Mouse (Mus musculus) right cerebral cortex, adult 2 months (tissue): ENCODE results near the gene Dmrta2.

ENCODE experiments used
- DNase-seq, 2 experiments: peaks; one replicate each; pipeline ENCODE4 v3.0.0; 2021 to 2022; ENCODE audit warnings: low spot score in 2 of 2

The Dmrta2 gene

DNA sequence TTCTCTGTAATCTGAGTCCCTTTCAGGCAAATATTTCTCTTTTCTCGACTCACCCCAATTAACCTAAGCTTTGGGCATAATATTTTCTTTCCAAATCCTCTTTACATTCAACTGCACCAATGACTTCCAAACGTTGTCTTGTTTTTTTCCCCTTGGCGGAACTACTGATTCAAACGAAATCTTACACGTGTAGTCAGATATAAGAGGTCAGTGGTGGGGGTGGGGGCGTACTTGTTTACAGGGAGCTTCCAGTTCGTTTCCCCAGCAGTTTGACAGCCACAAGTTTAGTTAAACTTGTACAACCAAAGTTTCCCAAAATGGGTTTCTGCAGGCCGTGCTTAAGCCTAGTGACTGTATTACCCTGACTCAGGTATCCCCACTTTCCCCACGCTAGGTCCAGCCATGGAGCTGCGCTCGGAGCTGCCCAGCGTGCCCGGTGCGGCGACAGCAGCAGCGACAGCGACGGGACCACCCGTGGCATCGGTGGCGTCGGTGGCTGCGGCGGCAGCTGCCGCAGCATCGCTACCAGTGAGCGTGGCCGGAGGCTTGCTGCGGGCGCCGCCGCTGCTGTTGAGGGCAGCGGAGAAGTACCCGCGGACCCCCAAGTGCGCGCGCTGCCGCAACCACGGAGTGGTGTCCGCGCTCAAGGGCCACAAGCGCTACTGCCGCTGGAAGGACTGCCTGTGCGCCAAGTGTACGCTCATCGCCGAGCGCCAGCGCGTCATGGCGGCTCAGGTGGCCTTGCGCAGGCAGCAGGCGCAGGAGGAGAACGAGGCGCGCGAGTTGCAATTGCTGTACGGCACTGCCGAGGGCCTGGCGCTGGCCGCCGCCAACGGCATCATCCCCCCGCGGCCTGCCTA is 1.8 kb downstream of the Dmrta2 start:
- peak in 1 of 2 experiments; percentile 22 for DNase-seq

- DNase-seq: peak in 1 of 2 experiments; percentile 22
Measured at GRCm38 (mm10) chr4:109980321-109981082, 2.6 kb downstream of the Dmrta2 start.

DNA sequence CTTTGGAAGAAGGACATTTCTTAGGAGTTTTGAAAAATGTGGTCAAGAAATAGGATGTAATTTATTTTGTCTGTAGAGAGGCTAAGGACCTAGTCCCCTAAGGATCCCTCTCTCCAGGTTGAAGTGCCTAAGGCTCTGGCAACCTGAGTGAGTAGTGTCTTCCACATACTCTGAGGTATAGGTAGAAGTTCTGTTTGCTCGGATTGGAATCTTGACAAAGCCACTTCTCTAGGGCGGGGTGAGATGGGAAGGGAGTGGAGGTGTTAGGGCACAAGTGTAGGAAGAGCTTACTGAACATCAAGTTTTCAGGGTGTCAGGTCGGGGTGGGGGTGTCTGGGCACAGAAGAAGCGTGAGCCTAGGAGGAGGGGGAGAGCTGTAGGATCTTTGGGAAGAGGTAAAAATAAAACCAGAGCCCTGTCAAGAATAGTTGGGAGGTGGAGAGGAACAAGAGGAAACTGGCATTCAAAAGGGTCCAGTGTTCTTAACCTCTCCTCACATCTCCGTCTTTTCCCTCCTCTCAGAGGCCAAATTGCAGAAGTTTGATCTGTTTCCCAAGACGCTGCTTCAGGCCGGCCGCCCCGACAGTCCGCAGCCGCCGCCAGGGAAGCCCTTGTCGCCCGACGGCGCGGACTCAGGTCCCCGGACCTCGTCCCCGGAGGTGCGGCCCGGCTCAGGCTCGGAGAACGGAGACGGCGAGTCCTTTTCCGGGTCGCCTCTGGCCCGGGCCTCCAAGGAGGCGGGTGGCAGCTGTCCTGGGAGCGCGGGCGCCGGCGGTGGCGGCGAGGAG is 3.4 kb downstream of the Dmrta2 start:
- DNase-seq: no peak

DNA sequence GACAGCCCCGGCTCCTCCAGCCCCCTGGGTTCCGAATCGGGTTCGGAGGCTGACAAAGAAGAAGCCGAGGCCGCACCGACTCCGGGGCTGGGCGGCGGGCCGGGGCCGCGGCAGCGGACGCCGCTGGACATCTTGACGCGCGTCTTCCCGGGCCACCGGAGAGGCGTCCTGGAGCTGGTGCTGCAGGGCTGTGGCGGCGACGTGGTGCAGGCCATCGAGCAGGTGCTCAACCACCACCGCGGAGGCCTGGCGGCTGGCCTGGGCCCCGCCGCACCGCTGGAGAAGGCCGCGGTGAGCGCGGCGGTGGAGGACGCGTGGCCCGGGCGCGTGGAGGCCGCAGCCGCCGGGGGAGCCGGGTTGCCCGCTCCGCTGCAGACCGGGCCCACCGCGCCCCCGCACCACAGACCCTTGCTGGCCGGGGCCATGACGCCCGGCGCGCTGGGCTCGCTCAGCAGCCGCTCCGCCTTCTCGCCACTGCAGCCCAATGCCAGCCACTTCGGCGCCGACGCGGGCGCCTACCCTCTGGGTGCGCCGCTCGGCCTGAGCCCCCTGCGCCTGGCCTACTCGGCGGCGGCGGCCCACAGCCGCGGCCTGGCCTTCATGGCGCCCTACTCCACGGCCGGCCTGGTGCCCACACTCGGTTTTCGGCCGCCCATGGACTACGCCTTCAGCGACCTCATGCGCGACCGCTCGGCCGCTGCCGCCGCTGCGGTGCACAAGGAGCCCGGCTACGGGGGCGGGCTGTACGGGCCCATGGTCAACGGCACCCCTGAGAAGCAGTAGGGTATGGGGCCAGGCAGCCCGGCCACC is 4.2 kb downstream of the Dmrta2 start:
- no peak for DNase-seq

DNA sequence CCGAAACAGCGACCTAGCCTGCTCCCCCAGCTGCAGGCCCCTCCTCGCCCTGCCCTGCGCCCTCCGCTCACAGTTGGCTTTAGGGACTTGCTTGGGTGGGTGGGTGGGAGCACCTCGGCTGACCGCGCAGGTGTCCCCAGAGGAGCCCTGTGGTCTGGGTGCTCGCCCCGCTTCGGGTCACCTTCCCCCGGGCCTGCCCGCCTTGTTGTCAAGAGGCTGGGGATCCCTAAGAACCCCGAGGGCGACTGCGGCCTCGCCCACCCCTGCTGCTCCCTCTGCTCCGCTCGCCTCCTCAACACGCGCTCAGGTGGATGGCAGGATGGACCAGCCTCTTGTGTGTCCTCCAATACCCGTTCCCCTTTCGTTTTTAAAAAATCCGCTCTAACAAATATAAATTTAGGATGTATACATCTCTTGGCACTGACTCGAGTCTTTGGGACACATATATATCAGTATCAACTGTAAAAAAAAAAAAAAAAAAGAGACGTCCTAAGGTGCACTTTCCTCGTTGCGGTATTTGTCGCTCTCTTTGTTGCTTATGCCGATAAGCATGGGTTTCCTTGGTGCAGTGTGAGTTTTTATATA is 4.9 kb downstream of the Dmrta2 start:
- no peak for DNase-seq

DNA sequence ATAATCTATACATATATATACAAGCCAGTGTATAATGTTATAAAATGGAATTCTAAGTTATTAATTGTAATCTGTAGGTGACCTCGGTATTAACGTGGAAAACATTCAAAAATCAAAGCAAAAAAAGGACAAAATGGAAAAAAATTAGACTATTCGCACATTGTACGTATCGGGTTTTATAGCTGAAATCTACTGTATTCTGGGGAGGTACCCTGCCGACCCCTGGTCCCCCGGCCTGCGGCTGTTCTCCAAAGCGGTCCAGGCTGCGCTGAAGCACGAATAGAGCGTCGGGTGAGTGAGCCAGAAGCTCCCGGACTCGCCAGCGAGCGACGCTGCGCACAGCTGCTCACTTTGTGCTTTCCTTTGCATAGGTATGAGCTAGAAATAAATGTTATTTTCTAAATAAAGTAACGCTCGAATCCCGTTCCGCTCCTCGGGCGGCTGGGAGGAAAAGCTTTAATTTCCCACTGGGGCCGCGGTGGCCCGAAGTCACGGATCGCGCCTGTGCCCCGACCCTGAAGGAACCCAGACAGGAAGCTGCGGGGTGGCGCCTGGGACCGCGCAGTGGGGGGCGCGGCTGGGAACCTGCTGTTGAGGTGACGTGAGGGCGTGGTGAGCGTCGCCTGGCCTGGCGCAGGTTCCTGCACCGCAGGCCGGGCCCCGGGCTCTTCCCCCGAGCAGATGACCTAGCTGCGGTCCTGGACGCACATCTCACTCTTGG is 5.6 kb downstream of the Dmrta2 start:
- DNase-seq: no peak

GRCm38 (mm10) chr4:109984011-109984411 is 6.2 kb downstream of the Dmrta2 start:
- DNase-seq: no peak

GRCm38 (mm10) chr4:109984496-109985423 is 6.9 kb downstream of the Dmrta2 start:
- no peak for DNase-seq

DNA sequence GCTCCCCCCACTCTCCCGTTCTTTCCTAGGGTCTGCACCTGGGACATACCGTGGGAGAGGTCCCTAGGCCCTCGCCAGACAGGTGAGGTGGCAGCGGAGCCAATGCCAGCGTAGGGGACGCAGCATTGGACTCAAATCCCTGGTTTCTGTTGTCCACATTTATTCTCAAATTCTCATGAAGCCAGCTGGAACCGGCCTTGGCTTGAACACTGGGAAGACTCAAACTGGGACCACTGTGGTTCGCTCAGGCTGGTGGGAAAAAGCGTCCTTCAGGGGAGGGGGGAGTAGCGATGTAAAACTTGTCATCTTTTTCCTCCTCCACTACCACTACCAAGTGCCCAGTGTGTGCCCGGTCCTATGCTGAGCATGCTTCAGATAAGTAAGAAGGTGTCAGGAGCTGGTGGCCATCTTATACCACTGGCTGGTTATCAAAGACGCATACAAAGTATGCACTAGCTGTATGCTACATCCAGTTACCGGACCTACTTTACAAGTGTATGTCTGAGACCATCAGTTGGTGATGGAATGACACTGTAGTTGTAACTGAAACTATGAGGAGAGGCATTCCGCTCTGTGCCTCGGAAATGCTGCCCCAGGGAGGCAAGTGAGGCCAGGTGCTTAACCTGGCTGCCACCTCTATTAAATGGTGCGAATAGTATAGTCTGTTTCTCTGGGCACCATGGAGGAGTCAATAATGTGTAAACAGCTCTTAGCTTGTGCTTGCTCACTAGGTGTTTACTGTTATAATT is 7.7 kb downstream of the Dmrta2 start:
- DNase-seq: no peak

DNA sequence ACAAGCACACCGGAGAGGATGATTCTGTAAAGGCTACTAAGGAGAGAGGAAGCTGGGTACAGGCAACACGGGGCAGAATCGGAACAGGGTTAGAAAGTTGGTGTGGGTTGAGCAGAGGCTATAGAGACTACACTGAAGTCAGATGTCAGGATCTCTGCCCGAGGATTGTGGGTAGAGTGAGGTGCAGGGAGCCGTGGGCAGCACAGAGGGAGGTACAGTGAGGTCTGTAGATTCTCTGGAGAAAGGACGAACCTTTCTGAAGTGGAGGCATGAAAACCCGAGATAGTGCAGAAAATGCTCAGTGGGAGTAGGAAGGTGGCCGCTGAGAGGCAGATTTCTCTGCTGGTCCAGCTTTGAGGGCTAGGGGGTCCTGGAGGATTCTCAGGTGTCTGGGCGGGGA is 8.4 kb downstream of the Dmrta2 start:
- no peak for DNase-seq

- DNase-seq: no peak
Measured at GRCm38 (mm10) chr4:109986748-109987355, 9.0 kb downstream of the Dmrta2 start.

DNA sequence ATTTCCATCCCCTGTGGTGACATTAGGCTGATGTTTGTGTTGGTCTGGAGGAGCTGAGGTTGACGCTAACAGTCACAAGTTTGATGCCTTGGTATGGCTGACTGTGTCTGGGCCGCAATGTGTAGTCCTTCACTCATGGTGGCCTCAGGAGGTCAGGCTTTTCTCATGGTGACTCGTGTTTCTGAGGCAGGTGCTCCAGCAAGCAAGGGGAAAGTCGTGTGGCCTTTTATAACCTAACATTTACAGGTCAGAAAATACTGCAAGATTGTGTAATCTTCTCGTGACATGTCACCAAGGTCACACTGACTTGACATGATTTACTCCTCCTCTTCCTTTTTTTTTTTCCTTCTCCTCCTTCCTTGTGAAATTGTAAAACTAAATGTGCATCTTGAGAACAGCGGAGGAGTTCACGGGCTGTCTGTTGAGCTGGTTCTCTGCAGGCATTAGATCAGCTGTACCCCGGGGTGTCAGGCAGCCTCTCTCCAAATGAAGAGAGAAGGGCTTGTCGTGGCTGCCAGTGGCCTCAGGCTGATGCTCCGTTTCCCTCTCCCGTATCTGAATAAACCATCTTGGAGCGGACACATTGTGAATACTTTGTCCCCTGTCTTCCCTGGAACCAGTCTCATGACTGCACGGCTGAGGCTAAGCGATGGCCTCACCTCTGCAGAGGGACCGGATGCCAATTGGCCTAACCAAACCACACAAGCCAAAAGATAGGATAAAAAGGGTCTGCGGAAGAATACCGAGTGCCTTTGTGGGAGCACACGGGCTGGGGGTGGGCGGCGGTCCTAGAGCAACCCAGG is 9.9 kb downstream of the Dmrta2 start:
- no peak for DNase-seq

GRCm38 (mm10) chr4:109988411-109988810 is 10.6 kb downstream of the Dmrta2 start:
- no peak for DNase-seq

DNA sequence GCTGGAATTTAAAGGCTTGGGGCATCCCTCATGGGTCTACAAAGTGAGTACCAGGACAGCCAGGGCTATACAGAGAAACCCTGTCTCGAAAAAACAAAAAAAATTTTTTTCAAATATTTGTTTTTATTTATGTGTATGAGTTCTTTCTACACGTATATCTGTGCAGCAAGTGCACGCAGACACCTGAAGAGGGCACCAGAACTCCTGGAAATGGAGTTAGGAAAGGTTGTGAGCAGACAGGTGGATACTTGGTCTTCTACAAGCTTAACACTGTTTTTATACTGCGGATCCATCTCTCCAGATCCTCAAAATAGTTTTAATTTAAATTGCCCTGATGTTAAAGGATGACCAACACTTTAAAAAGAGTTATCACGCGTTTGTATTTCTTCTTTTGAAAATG is 11.4 kb downstream of the Dmrta2 start:
- DNase-seq: no peak

DNA sequence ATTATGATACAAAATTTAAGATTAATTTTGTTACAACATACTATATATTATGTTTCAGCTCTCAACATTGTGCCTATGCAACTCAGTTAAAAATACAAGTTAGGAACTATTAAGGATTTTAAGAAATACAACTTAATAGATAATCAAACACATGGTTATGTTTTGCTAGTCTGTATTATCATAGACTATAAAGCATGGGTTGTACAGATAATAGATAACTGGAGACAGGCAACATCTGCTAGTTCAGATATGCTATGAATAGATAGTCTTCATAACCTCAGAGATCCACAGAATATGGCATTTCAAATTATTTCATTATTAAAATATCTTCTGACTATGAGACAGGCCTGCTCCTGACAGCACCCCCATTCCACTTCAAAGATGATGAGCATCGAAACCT is 28.2 kb downstream of the Dmrta2 start:
- DNase-seq: no peak

DNA sequence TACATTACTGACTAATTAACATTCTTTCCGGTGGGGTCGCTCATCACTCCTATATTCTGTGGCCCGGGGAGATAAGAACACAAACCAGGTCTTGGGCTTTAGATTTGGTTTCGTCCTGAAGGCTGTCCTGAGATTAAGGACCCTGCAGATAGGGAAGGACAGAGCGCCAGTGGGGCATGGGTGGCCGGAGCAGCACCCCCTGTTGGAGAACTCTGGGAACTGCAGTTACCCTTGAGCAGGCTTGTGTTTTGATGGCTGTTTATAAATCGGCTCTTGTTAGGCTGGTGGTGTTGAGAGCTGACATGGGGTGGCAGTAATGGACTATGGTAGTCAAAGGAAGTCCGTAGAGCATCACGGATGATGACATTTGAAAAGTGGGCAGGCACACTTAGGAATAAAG is 41.3 kb downstream of the Dmrta2 start:
- DNase-seq: no peak

GRCm38 (mm10) chr4:110020255-110020654 is 42.4 kb downstream of the Dmrta2 start:
- peak; percentile 94 to 95 for DNase-seq
